Mouse (Mus musculus) brain, embryonic 18.5 days (tissue): ENCODE measurements at regions not wholly inside any gene's neighbourhood (a gene's known extent, or its start where the extent isn't known, plus 50 kb on each side); places are given as distances from the start of the nearest gene placed in this dataset.
A peak's percentile ranks its signal among the peaks of the same experiment; 100 is the strongest.

ENCODE experiments used
- DNase-seq: peaks from one replicate; pipeline ENCODE4 v3.0.0-alpha.2; 2012; ENCODE audit warnings: low read depth, low spot score

- DNase-seq = no peak
Measured at GRCm38 (mm10) chr17:4654221-4654620, 339.9 kb upstream of the Arid1b start.

DNA sequence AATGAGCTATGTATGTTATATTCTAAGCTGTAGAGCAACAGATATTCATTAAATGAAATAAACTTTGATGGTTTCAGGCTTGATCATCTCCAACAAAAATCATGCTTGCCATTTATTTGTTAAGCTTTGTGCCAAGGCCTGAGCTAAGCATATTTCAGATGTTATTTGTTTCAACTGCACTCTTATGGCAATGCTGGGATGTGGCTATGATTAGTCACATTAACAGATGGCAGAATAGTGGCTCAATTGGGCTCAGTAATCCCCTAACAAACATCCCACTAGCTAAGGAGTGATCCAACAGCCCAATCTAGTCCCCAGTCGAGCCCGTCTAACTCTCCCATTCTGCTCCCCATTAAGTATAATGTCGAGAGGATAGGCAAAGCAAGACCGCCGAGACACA is 332.1 kb upstream of the Arid1b start:
- DNase-seq = no peak

- no peak for DNase-seq
Measured at GRCm38 (mm10) chr17:4668511-4668910, 325.6 kb upstream of the Arid1b start.

- DNase-seq = no peak
Measured at GRCm38 (mm10) chr17:4673271-4673670, 320.9 kb upstream of the Arid1b start.

DNA sequence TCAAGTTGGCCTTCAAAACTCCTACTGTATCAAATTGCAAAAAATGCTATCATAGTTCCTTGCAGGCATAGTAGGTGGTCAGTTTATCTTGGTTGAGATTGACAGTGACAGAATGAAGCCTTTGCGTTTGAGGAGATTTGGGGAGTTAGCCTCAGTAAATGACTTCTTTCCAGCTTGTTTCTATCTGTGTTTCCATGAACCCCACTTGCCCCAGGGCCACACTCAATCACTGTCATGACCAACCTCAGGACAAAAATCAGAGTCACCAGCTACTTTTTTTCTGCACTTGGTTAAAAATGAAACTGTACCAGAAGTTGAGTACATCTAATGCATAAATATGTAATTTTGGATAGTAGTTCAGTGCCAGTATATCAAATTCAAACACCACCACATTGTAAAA is 287.7 kb upstream of the Arid1b start:
- DNase-seq = no peak

- no peak for DNase-seq
Measured at GRCm38 (mm10) chr17:4721061-4721460, 273.1 kb upstream of the Arid1b start.

GRCm38 (mm10) chr17:4724031-4724430 is 270.1 kb upstream of the Arid1b start:
- DNase-seq = no peak

DNA sequence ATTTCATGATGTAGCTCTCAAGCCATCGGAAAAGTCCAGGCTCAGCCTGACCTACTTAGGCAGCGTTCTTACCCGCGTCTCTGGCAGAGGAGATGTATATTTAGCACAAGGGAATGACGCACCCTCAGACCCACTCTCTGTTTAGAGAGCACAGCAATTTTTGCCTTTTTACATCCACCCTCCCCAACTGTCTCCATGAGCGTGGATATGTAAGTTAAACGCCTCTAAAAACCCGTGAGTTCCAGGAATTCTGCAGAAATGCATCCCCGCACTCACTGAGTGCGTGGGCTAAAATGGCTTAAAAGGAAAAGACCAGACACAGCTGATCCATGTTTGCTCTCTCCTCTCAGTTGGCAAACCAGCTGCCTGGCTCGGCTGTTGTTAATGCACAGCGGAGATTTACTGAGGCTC is 267.8 kb upstream of the Arid1b start:
- no peak for DNase-seq

DNA sequence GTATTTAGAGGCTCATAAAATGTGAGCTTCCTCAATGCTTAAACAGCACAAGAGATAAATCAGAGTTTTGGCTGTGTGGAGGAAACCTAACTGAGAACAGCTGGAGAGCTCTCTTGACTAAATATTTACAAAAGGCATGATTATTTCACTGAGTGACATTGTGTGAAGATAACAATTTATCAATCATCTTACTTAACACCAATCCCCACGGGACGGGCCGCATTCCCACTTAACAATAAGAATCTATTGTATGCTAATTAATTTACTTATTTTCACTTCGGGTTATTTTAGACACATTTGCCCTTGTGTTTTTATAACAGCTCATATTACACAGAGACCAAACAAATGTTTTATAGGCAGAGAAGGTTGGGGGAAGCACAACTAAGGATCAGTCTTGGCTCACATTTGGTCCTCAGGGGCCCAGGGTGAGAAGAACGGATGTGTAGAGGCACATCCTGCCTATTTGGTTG is 259.7 kb upstream of the Arid1b start:
- DNase-seq = no peak

- no peak for DNase-seq
Measured at GRCm38 (mm10) chr17:4735185-4735584, 258.9 kb upstream of the Arid1b start.

- DNase-seq = no peak
Measured at GRCm38 (mm10) chr17:4736689-4737088, 257.4 kb upstream of the Arid1b start.

GRCm38 (mm10) chr17:4738717-4739485 is 255.2 kb upstream of the Arid1b start:
- DNase-seq = no peak

DNA sequence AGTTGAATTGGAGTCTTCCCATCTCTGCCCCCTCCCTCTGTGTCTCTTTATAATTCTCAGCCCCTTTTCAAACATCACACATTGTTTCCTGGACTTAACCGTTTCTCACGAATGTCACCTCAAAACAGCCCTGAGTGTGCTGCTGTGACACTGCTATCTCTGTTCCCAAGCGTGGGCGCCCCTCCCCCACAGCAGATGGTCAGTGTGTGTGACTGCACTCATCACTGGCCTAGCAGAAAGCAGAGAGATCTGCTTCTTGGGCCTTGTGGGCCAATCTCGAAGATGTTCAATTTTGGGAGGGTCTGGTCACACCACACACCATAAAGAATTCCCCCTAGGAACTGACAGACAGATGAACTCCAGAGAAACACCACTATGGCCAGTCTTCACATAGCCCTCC is 253.3 kb upstream of the Arid1b start:
- DNase-seq = no peak

GRCm38 (mm10) chr17:4742314-4742713 is 251.8 kb upstream of the Arid1b start:
- DNase-seq = no peak

DNA sequence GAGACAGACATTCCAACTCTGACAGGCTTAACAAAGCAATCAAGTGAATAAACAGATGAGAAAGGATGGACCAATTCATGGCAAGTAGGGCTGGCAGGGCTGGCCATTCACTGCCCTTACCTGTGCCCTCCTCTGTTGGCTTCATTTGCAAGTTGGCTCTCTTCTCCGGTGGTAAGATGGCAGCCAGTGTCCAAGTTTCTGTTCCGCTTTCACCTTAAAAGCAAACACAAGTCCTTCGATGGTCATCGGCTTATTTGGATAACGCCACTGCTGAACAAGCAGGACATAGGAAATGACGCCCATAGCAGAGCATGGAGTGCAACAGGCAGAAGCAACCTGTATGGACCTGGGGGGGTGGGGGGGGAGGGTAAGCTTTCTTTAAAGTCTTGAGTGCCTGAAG is 231.2 kb upstream of the Arid1b start:
- DNase-seq = no peak

DNA sequence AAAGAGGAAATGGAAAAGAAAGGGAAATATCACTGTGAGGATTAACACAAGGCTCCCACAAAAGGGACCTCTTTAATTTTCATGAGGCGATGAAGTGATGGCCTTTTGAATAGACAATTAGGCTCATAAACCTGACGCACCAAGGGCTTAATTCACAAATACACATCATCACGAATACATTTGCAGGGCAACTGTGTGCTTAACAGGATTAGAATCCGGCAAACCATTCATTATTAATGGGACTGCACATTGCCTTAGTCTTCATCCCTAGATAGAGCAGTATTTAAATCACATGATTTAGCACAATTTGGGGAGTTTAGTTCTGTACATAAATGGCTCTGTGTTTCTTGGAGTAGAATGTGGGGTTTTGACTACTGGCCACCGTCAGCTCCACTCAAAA is 228.4 kb upstream of the Arid1b start:
- no peak for DNase-seq

DNA sequence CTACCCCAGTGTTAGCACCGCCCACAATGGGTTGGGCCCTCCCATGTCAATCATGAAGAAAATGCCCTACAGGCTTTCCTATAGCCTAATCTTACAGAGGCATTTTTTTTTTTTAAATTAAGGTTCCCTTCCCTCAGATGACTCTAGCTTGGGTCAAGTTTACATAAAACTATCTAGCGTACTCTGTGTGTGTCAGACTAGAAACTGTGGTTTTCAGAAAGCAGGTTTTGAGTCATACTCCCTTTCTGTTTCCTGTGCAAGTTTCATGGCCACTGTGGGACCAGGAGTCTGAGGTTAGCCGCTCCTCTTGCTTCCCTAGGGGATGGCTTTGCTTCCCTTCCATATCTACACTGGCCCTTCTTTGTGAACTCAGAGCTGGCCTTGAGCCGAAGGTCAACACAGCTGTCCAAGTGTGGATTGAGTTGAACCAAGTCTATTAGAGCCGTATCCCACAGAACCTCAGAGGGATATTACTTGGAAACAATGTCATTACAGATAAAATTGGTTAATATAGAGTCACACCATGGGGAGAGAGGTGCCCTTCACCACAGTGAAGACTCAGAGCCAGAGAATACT is 226.1 kb upstream of the Arid1b start:
- no peak for DNase-seq

- no peak for DNase-seq
Measured at GRCm38 (mm10) chr17:4769284-4769683, 224.8 kb upstream of the Arid1b start.

GRCm38 (mm10) chr17:4770052-4770451 is 224.1 kb upstream of the Arid1b start:
- DNase-seq = no peak

DNA sequence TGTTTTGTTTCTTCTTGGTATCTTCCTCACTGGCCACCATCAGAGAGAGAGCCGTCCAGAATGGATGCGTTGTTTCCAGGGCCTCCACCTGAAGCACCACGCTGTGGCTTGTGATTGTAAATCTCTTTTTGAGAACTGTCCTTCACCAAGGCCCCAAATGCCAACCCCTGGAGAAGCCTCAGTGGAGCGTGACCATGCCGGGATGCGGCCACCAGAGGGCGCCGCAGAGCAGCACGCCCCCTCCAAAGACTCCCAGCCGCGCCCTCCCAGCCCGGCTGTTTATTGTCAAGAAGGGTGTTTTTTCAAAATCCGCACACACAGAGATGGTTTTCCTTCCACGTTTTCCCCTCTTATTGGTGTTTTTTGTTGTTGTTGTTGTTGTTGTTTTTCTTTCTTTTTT is 216.0 kb upstream of the Arid1b start:
- peak; percentile 8 for DNase-seq

GRCm38 (mm10) chr17:4779017-4779416 is 215.1 kb upstream of the Arid1b start:
- no peak for DNase-seq

DNA sequence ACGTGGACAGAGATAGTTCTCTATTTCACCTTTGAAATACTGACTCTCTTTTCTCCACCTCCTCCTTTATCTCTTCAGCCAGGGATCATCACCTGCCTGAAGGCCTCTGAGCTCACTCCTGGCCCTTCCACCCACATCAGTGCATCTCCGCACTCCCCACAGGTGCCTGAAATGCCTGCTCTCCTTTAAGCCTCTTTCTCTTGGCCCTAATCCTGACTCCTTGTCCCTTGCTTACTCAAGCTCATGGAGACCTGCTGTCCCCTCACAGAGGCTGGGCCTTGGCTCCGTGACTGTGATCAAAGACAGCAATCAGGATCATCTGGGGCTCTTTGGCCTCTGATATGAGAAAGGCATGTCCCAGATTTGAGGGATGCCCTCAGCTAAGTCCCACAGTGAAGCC is 212.5 kb upstream of the Arid1b start:
- DNase-seq = no peak

DNA sequence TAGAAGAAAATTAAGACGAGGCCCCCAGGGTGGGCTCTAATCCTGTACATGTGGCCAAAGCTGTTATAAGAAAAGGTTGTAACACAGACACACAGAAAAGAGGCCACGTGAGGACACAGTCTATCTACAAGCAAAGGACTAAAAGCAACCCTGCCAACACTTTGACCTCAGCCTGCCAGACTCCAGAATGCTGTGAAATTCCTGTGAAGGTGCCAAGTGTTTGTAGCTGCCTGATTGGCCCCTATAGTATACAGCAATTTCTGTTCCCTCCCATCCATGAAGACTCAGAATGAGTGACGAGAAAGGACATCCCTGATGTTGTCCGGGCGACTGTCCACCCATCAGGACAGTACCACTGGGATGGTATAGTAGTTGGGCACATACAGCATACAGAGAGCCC is 209.8 kb upstream of the Arid1b start:
- no peak for DNase-seq
